Mouse (Mus musculus): ENCODE results near the gene Nxn. TPM values are rescaled to one million over a fixed set of nuclear protein-coding genes. Genes with fewer than 3 reads are reported as not detected.

Gene Nxn
- polyA plus RNA-seq, 1 experiment from 2014 or later: 31.5 TPM

DNA sequence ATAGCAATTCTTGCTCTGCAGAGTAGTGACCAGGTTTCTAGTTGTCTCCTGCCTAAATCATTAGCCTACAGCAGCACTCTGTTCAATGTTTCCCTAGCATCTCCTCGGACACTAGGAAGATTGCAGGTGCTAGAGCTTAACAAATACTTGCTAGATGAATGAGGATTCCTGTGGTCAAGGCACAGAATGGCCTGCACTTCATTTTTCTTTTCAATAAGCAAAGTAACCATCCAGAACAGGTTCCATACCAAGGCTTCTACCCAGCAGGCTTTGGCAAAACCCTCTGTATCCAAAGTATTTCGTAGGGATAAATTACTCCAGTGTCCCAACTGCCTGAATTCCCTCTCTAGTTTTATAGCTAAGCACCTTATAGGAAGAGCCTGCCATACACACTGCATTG is 81.0 kb downstream of the Nxn start:
- ATAC-seq (ENCODE audit: insufficient read depth) (no peak), DNase-seq (no peak)
- WGBS: 70% methylated on average over 2 of the region's 2 CpGs
- H3K27me3 ChIP-seq (ENCODE audit: insufficient read depth, low read length): no peaks in the 10 kb centered on the region
- no peak overlapping the region for H3K9ac ChIP-seq
- H3K4me1 ChIP-seq (ENCODE audit: insufficient read depth): peaks cover 3% of the 10 kb centered on the region; the same call in 1 of the 2 replicates
- H3K4me2 ChIP-seq: no peak overlapping the region
- no peaks in the 10 kb centered on the region for H3K9me3 ChIP-seq (ENCODE audit: low read depth, low read length)
- no peak for TF ChIP-seq CTCF (IDR thresholded peaks at IDR 0.05; ENCODE audit: low read depth)
- H3K4me3 ChIP-seq (ENCODE audit: low read depth, low read length): no peak overlapping the region
- no peak overlapping the region for H3K27ac ChIP-seq (ENCODE audit: low read depth)
- no peaks in the 10 kb centered on the region for H3K36me3 ChIP-seq (ENCODE audit: insufficient read depth)

DNA sequence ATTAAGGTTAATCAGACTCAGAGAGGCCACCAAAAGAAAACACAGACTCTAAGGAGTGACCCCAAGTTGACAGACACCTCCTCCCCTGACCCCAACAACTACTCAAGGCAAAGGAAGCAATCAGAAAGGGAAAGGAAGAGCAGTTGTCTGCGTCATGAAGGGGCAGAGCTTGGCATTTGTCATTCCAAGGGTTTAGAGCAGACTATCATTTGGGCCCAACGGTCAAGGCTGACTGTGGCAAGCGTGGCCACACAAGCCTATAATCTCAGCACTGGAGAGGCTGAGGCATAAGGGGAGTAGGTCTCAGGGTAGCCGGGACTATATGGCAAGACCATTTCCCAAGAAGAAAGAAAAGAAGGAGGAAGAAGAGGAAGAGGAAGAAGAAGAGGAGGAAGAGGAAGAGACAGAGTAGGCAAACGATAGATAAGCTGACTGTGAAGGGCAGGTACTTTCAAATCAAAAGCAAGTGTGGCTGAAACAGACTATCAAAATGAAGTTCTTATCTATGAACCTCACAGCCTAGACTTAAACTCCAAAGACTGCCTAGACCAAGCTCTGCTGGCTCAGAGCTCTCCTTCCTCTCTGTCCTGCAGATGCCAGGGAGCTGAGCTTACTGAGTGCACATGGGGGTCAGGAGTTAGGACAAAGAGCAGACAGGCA is 83.0 kb downstream of the Nxn start:
- H3K4me1 ChIP-seq (ENCODE audit: insufficient read depth): peaks cover 5% of the 10 kb centered on the region; the same call in 1 of the 2 replicates
- H3K27me3 ChIP-seq (ENCODE audit: insufficient read depth, low read length): no peaks in the 10 kb centered on the region
- no peaks in the 10 kb centered on the region for H3K36me3 ChIP-seq (ENCODE audit: insufficient read depth)
- ATAC-seq (ENCODE audit: insufficient read depth) (no peak), DNase-seq (no peak)
- H3K4me3 ChIP-seq (ENCODE audit: low read depth, low read length): no peak overlapping the region
- no peak overlapping the region for H3K9ac ChIP-seq
- WGBS: 78% methylated on average over 5 of the region's 5 CpGs
- no peak for TF ChIP-seq CTCF (IDR thresholded peaks at IDR 0.05; ENCODE audit: low read depth)
- H3K4me2 ChIP-seq: no peak overlapping the region
- H3K9me3 ChIP-seq (ENCODE audit: low read depth, low read length): no peaks in the 10 kb centered on the region
- no peak overlapping the region for H3K27ac ChIP-seq (ENCODE audit: low read depth)

DNA sequence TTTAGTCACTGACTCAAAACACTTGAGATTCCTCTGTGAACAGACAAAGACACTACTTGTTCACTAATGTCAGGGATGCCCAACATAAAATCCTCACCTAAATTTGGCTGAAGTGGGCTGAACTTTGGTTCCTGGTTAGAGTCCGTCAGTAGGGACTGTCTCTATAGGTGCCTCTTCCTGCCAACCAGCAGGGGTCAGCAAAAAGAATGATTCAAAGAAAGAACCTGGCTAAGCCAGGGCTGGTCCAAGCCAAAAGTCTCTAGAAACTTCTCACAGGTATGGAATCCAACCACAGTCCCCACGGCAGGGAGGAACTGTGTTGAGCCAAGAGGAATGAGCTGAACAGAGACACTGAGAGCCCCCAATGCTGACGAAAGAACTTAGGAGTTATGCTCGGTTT is 84.2 kb downstream of the Nxn start:
- DNase-seq (no peak), ATAC-seq (ENCODE audit: insufficient read depth) (no peak)
- no peak overlapping the region for H3K27ac ChIP-seq (ENCODE audit: low read depth)
- H3K9ac ChIP-seq: no peak overlapping the region
- 71% methylated on average over 4 of the region's 4 CpGs for WGBS
- no peaks in the 10 kb centered on the region for H3K9me3 ChIP-seq (ENCODE audit: low read depth, low read length)
- peak; percentile 51 for TF ChIP-seq CTCF (IDR thresholded peaks at IDR 0.05; ENCODE audit: low read depth)
- peaks cover 17% of the 10 kb centered on the region for H3K4me1 ChIP-seq (ENCODE audit: insufficient read depth)
- no peak overlapping the region for H3K4me3 ChIP-seq (ENCODE audit: low read depth, low read length)
- H3K27me3 ChIP-seq (ENCODE audit: insufficient read depth, low read length): no peaks in the 10 kb centered on the region
- H3K36me3 ChIP-seq (ENCODE audit: insufficient read depth): no peaks in the 10 kb centered on the region
- H3K4me2 ChIP-seq: no peak overlapping the region

DNA sequence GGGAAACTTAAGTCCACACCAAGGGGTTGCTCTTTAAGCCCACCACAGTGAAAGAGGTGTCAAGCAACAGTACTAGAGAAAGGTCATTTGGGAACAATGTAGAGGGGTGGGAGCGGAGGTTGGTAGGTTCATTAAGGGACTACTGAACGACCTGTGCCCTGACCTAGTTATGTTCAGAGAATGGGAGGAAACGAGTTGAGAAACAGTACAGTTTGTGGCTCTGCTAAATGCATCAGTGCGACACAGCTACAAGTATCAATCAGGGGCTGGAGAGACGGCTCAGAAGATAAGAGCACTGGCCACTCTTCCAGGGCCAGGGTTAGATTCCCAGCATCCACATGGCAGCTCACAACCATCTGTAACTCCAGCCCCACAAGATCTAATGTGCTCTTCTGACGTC is 84.8 kb downstream of the Nxn start:
- H3K9ac ChIP-seq: no peak overlapping the region
- no peak for ATAC-seq (ENCODE audit: insufficient read depth)
- no peak for TF ChIP-seq CTCF (IDR thresholded peaks at IDR 0.05; ENCODE audit: low read depth)
- no peaks in the 10 kb centered on the region for H3K36me3 ChIP-seq (ENCODE audit: insufficient read depth)
- 56% methylated on average over 6 of the region's 6 CpGs for WGBS
- no peaks in the 10 kb centered on the region for H3K9me3 ChIP-seq (ENCODE audit: low read depth, low read length)
- no peak overlapping the region for H3K27ac ChIP-seq (ENCODE audit: low read depth)
- H3K4me1 ChIP-seq (ENCODE audit: insufficient read depth): peaks cover 22% of the 10 kb centered on the region
- H3K4me3 ChIP-seq (ENCODE audit: low read depth, low read length): no peak overlapping the region
- H3K4me2 ChIP-seq: no peak overlapping the region
- no peaks in the 10 kb centered on the region for H3K27me3 ChIP-seq (ENCODE audit: insufficient read depth, low read length)
- no peak for DNase-seq

DNA sequence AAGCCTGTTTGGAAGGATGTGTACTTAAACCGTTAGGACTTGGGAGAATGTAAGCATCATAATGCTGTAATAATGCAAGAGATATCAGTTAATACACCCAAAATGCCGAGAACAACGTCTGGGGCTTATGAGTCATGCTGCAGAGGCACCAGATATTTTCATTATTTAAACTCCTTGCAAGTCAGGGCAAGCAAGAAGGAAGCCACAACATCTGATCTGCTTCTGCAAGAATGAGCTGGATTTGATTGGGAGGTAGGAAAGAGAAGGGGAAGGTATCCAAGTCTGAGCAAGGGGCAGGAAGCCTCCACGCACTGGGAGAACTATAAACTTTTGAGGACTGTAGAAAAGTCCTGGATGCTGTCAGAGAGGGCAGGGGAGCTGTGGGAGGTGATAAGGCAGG is 86.1 kb downstream of the Nxn start:
- Histone ChIP-seq H3K4me1 (ENCODE audit: insufficient read depth) (peaks cover 22% of the 10 kb centered on the region), H3K4me3 (ENCODE audit: low read depth, low read length) (no peak overlapping the region), H3K36me3 (ENCODE audit: insufficient read depth) (no peaks in the 10 kb centered on the region), H3K9ac (no peak overlapping the region), H3K27ac (ENCODE audit: low read depth) (no peak overlapping the region), H3K9me3 (ENCODE audit: low read depth, low read length) (no peaks in the 10 kb centered on the region), H3K4me2 (no peak overlapping the region), H3K27me3 (ENCODE audit: insufficient read depth, low read length) (no peaks in the 10 kb centered on the region)
- ATAC-seq (ENCODE audit: insufficient read depth): no peak
- no peak for DNase-seq
- WGBS: 40% methylated on average over 4 of the region's 4 CpGs
- TF ChIP-seq CTCF (IDR thresholded peaks at IDR 0.05; ENCODE audit: low read depth): no peak

DNA sequence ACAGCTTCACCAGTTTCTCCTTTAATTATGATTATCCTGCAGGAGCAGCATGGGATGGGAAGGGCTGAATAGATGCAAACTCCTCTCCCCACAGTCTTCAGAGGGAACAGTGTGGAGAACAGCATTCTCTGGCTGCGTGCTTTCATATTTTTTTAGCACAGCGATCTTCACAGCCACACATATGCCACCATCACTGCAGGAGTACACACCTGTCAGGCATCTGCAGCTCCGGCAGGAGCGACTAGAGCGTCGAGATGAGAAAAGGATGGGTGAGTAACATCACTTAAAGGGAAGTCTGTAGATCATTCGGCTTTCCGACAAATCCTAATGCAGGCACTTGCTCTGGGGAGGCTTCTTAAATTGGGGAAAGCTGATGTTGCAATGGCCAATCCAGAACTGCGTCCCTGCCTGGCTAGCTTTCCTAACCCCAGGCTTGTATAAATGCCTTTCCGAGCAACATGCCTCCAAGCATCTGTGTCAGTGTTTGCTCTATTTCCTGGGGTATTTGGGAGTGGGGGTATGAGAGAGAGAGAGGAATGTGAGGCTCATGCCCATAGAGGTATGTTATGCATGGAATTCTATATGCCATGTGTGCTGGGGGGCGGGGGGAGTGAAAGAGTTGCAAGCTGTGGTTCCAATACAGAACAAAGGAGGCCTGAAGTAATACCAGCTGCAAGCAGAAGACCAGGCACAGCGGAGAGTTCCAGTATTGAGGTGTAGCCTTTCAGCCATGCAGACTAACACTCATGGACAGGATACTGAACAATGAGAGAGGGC is 87.5 kb downstream of the Nxn start:
- H3K9ac ChIP-seq: no peak overlapping the region
- H3K4me1 ChIP-seq (ENCODE audit: insufficient read depth): peaks cover 22% of the 10 kb centered on the region
- H3K27me3 ChIP-seq (ENCODE audit: insufficient read depth, low read length): no peaks in the 10 kb centered on the region
- H3K4me3 ChIP-seq (ENCODE audit: low read depth, low read length): no peak overlapping the region
- TF ChIP-seq CTCF (IDR thresholded peaks at IDR 0.05; ENCODE audit: low read depth): no peak
- no peak overlapping the region; the same call in 1 of the 2 replicates for H3K27ac ChIP-seq (ENCODE audit: low read depth)
- H3K36me3 ChIP-seq (ENCODE audit: insufficient read depth): no peaks in the 10 kb centered on the region
- H3K9me3 ChIP-seq (ENCODE audit: low read depth, low read length): no peaks in the 10 kb centered on the region
- 64% methylated on average over 12 of the region's 12 CpGs for WGBS
- ATAC-seq (ENCODE audit: insufficient read depth): 0 out of 2 replicates have a peak, but pooled peaks have one; percentile 16
- H3K4me2 ChIP-seq: no peak overlapping the region
- DNase-seq: no peak

DNA sequence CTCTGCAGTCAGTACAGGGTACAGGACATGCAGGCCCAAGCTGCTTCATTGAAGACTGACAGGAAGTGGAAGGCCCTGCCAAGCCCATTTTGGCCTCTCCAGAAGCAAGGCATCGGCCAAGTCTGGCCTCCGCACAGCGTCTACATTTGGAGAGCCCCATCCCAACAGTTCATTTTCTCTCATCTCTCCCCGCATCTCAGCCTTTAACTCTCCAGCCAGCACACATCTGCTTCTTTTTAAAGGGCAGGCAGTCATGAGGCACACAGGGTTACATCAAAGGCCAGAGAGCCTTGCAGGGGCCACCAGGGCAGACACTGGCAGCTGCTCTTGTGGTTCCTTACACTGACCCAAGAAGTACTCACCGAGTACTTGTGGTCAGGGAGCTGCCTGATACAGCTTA is 89.1 kb downstream of the Nxn start:
- no peaks in the 10 kb centered on the region for H3K27me3 ChIP-seq (ENCODE audit: insufficient read depth, low read length)
- H3K4me1 ChIP-seq (ENCODE audit: insufficient read depth): peaks cover 22% of the 10 kb centered on the region
- 38% methylated on average over 5 of the region's 5 CpGs for WGBS
- peak overlapping the region; percentile 70; the same call in 1 of the 2 replicates for H3K27ac ChIP-seq (ENCODE audit: low read depth)
- no peak for TF ChIP-seq CTCF (IDR thresholded peaks at IDR 0.05; ENCODE audit: low read depth)
- no peak overlapping the region for H3K9ac ChIP-seq
- ATAC-seq (ENCODE audit: insufficient read depth): peak; percentile 65
- no peaks in the 10 kb centered on the region for H3K9me3 ChIP-seq (ENCODE audit: low read depth, low read length)
- H3K36me3 ChIP-seq (ENCODE audit: insufficient read depth): no peaks in the 10 kb centered on the region
- no peak overlapping the region for H3K4me3 ChIP-seq (ENCODE audit: low read depth, low read length)
- no peak overlapping the region for H3K4me2 ChIP-seq
- peak; percentile 84 for DNase-seq
